9 mouse cellular contexts compared by ENCODE assay signal in the genomic region with DNA sequence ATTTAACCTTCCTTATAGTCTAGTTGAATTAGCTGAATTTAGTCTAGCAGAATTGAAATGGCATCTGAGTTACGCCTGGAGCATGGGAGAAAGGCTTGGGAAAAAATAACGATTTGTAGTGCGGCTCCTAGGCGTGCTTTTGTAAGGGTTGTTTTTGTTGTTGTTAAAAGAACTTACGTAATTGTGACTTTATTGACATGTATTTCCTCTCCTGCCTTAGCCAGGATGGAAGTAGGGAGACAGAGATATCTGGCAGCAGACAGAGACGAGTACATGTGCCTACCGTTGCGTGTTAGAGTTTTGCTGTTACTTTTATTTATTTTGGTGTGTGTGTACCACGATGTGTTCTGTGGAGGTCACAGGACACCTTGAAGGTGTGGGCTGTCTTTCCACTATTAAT. TPM values are rescaled to one million over a fixed set of nuclear protein-coding genes. Genes with fewer than 3 reads are reported as not detected.
DNase-seq lines count a peak whose midpoint lies in the region; ATAC-seq and TF ChIP-seq lines count a peak whose summit lies in the region.
"Had no signal": no experiment of that assay in that cellular context is flagged by ENCODE, and none has a peak within 500 bp of the region (broad histone marks: within the 10 kb centered on the region; RNA-seq: fewer than 3 reads in every experiment).

No protein-coding gene starts in this region.

- WGBS in lung, postnatal 0 days = 30% methylated on average over 9 of the region's 9 CpGs
- WGBS in limb, embryonic 15.5 days = 36% methylated on average over 9 of the region's 9 CpGs
- 45% methylated on average over 9 of the region's 9 CpGs for WGBS in stomach, embryonic 16.5 days

- H3K9ac ChIP-seq in lung, postnatal 0 days (replicated peaks; ENCODE audit: low read depth) = no peak overlapping the region
- 0 out of 2 replicates have a peak overlapping the region, but pooled peaks have one; percentile 91 for H3K9ac ChIP-seq in limb, embryonic 15.5 days
- no peak overlapping the region for H3K9ac ChIP-seq in stomach, embryonic 16.5 days (ENCODE audit: low read length)

- peak overlapping the region; percentile 90 for H3K4me3 ChIP-seq in erythroblast, embryonic 14.5 days (replicated peaks)
- peak overlapping the region; percentile 92 for H3K4me3 ChIP-seq in lung, postnatal 0 days (ENCODE audit: low read depth, low read length)
- peak overlapping the region; percentile 63 for H3K4me3 ChIP-seq in limb, embryonic 15.5 days
- peak overlapping the region; percentile 90 for H3K4me3 ChIP-seq in stomach, embryonic 16.5 days (replicated peaks; ENCODE audit: low read length)

- no peaks in the 10 kb centered on the region for H3K36me3 ChIP-seq in erythroblast, embryonic 14.5 days (ENCODE audit: control insufficient read depth)
- no peaks in the 10 kb centered on the region for H3K36me3 ChIP-seq in lung, postnatal 0 days (ENCODE audit: insufficient read depth, low read length)
- H3K36me3 ChIP-seq in limb, embryonic 15.5 days = no peaks in the 10 kb centered on the region
- H3K36me3 ChIP-seq in stomach, embryonic 16.5 days (ENCODE audit: control insufficient read depth, insufficient read depth, low read length) = no peaks in the 10 kb centered on the region

- no peak for ATAC-seq in erythroblast, adult 5-6 weeks (replicated peaks; ENCODE audit: low FRiP score, poor library complexity, severe bottlenecking)
- no peak for ATAC-seq in lung, postnatal 0 days
- ATAC-seq in limb, embryonic 15.5 days (ENCODE audit: insufficient number of reproducible peaks, low FRiP score, low TSS enrichment, low read depth) = no peak
- ATAC-seq in stomach, embryonic 16.5 days (ENCODE audit: insufficient read depth, low FRiP score) = no peak
- ATAC-seq in granulocyte monocyte progenitor cell, adult 5-6 weeks (replicated peaks; ENCODE audit: poor library complexity, severe bottlenecking) = no peak

- no peaks in the 10 kb centered on the region for H3K27me3 ChIP-seq in erythroblast, embryonic 14.5 days (ENCODE audit: control insufficient read depth)
- no peaks in the 10 kb centered on the region for H3K27me3 ChIP-seq in lung, postnatal 0 days (replicated peaks; ENCODE audit: insufficient read depth, low read length)
- H3K27me3 ChIP-seq in limb, embryonic 15.5 days = no peaks in the 10 kb centered on the region
- no peaks in the 10 kb centered on the region for H3K27me3 ChIP-seq in stomach, embryonic 16.5 days (ENCODE audit: control insufficient read depth, insufficient read depth, low read length)

- peak; percentile 20 for DNase-seq in lung, postnatal 0 days (ENCODE audit: low spot score)
- no peak for DNase-seq in lung, postnatal 25 days (ENCODE audit: low spot score)
- no peak for DNase-seq in layer of hippocampus, postnatal 10 days (ENCODE audit: low spot score in 2 of 2)
- DNase-seq: lung, adult 18-20 months had no signal

- peaks cover 49% of the 10 kb centered on the region for H3K4me1 ChIP-seq in erythroblast, embryonic 14.5 days (ENCODE audit: control insufficient read depth)
- H3K4me1 ChIP-seq in lung, postnatal 0 days (ENCODE audit: insufficient read depth, low read depth, low read length) = peaks cover 32% of the 10 kb centered on the region
- H3K4me1 ChIP-seq in limb, embryonic 15.5 days = peaks cover 45% of the 10 kb centered on the region
- peaks cover 36% of the 10 kb centered on the region for H3K4me1 ChIP-seq in stomach, embryonic 16.5 days (ENCODE audit: control insufficient read depth, insufficient read depth, low read length)

- peak overlapping the region; percentile 80 for H3K4me2 ChIP-seq in lung, postnatal 0 days (replicated peaks; ENCODE audit: low read depth, low read length)
- peak overlapping the region; percentile 47 for H3K4me2 ChIP-seq in limb, embryonic 15.5 days
- H3K4me2 ChIP-seq in stomach, embryonic 16.5 days (ENCODE audit: low read depth, low read length) = peak overlapping the region; percentile 75

- H3K9me3 ChIP-seq in erythroblast, embryonic 14.5 days (ENCODE audit: control insufficient read depth, low read length) = no peaks in the 10 kb centered on the region
- no peaks in the 10 kb centered on the region for H3K9me3 ChIP-seq in lung, postnatal 0 days (ENCODE audit: low read length)
- no peaks in the 10 kb centered on the region for H3K9me3 ChIP-seq in limb, embryonic 15.5 days
- H3K9me3 ChIP-seq in stomach, embryonic 16.5 days (replicated peaks; ENCODE audit: control insufficient read depth, low read length) = no peaks in the 10 kb centered on the region

- H3K27ac ChIP-seq in lung, postnatal 0 days (ENCODE audit: low read length) = no peak overlapping the region
- H3K27ac ChIP-seq in limb, embryonic 15.5 days = no peak overlapping the region
- H3K27ac ChIP-seq in stomach, embryonic 16.5 days (ENCODE audit: low read length) = no peak overlapping the region

- TF ChIP-seq CTCF in lung, postnatal 0 days (IDR thresholded peaks at IDR 0.05) = no peak

- TF ChIP-seq EP300 in lung, postnatal 0 days (IDR thresholded peaks at IDR 0.05) = no peak

RNA-seq across cellular contexts. Expression of a gene that starts 1.6 kb away (rescaled TPM):
- 0.48 and 0.84 TPM in 2 replicates for polyA plus RNA-seq in erythroblast, embryonic 14.5 days (2012)
- total RNA-seq in erythroblast, adult 5-6 weeks (2015; ENCODE audit: low replicate concordance) = 0.42 and 1.3 TPM in 2 replicates
- 0.68 and 2.1 TPM in 2 replicates for total RNA-seq in erythroblast, adult 5-6 weeks (2017; ENCODE audit: low replicate concordance)
- 23.2 and 23.9 TPM in 2 replicates for polyA plus RNA-seq in lung, postnatal 0 days (2015; fragmentation: Nextera tagmentation; extraction: Ambion mirVana)
- polyA plus RNA-seq in limb, embryonic 15.5 days (2015; fragmentation: Nextera tagmentation; extraction: Ambion mirVana) = 24.8 and 26.1 TPM in 2 replicates
- 14.2 and 17.7 TPM in 2 replicates for polyA plus RNA-seq in stomach, embryonic 16.5 days (2015; fragmentation: Nextera tagmentation; extraction: Ambion mirVana)
- total RNA-seq in layer of hippocampus, postnatal 10 days (2021) = 10 to 100 TPM; 36.2 to 38.6 TPM
- 2.9 and 4.4 TPM in 2 replicates for total RNA-seq in granulocyte monocyte progenitor cell, adult 5-6 weeks (2014; fragmentation: Nextera tagmentation)
- 0.10 and 0.95 TPM in 2 replicates for total RNA-seq in granulocyte monocyte progenitor cell, adult 5-6 weeks (2017)
